Mouse (Mus musculus): ENCODE results near the gene Fry.

DNA sequence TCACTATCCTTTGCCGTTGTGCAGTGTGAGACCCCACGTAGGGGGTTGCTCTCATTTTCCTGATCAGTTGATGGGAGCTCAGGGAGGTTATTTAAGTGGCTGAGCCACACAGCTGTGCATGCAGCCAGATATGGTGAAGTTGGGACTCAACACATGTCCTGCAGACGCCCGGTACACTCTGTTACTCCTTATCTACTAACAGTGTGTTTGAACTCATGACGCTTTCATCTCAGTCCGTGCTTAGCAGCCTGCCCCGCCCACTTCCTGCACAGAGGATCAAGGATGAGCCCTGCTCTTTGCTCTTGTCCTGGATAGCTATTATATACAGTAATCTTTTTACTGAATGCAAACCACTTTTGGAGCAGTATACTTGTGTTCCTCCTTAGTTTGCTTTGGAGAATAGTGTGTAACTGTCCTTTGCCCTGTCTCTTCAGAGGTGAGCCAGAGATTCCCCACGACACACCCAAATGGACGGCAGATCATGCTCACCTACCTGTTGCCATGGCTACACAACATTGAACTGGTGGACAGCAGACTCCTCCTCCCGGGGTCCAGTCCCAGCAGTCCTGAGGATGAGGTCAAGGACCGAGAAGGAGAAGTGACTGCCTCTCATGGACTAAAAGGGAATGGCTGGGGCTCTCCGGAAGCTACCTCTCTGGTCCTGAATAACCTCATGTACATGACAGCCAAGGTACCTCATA, 294.5 kb downstream of the Fry start:
- TF ChIP-seq POLR2A (IDR thresholded peaks at IDR 0.05; ENCODE audit: insufficient read depth, low read depth, low read length) (no peak), CTCF (IDR thresholded peaks at IDR 0.05) (no peak)
